Mouse (Mus musculus) G1E (cell line): ENCODE measurements around the gene Mtrr.

Source experiments
- CTCF ChIP-seq: IDR thresholded peaks from 2 replicates; pipeline ENCODE4 v1.5.1; 2012; ENCODE audit warnings: low read depth, low read length, inconsistent platforms, mixed read lengths
- GATA1 ChIP-seq: IDR thresholded peaks from 2 replicates; pipeline ENCODE4 v1.6.1; 2012; ENCODE audit warnings: borderline replicate concordance, low read length, inconsistent platforms, mixed read lengths
- TAL1 ChIP-seq: conservative IDR thresholded peaks from 2 replicates; pipeline ENCODE4 v1.6.1; 2012; ENCODE audit warnings: low read depth, low read length, inconsistent platforms, mixed read lengths

GRCm38 (mm10) chr13:68577945-68578344 is 4.0 kb downstream of the Mtrr start:
- TF ChIP-seq TAL1 (no peak), CTCF (no peak), GATA1 (no peak)
